Mouse (Mus musculus): Measurements from ENCODE around the gene Tmem164. TPM values are rescaled to one million over a fixed set of nuclear protein-coding genes. Genes with fewer than 3 reads are reported as not detected.
"Not testable (repeated sequence)": the region's sequence is repeated elsewhere in the genome, so short reads cannot be mapped to it uniquely, and the experiment has no call there.

The Tmem164 gene
- polyA plus RNA-seq (2015; fragmentation: Nextera tagmentation; extraction: Ambion mirVana), result 28.0 and 29.8 TPM in 2 replicates

GRCm38 (mm10) chrX:142681056-142681615, at the start of gene Tmem164:
TSS of gene Tmem164 (plus strand) at chrX:142681406.
- Histone ChIP-seq H3K9ac (peak within 1 kb of the TSS; percentile 73), H3K4me2 (peak within 1 kb of the TSS; percentile 61), H3K4me3 (peak within 1 kb of the TSS; percentile 53), H3K4me1 (peaks cover 34% of the 10 kb centered on the region), H3K27me3 (no peaks in the 10 kb centered on the region), H3K36me3 (ENCODE audit: poor library complexity, severe bottlenecking) (no peaks in the 10 kb centered on the region), H3K9me3 (replicated peaks) (no peaks in the 10 kb centered on the region), H3K27ac (peak within 1 kb of the TSS; percentile 87)
- 5% methylated on average over 4 of the region's 38 CpGs for WGBS
- ATAC-seq, result peak; percentile 87

- H3K9ac ChIP-seq; H3K36me3 ChIP-seq (ENCODE audit: poor library complexity, severe bottlenecking); ATAC-seq; H3K4me1 ChIP-seq; H3K9me3 ChIP-seq (replicated peaks); H3K27ac ChIP-seq; H3K4me3 ChIP-seq: not testable (repeated sequence)
- H3K4me2 ChIP-seq, result 0 out of 2 replicates have a peak overlapping the region, but pooled peaks have one; percentile 18
- WGBS, result 24% methylated on average over 9 of the region's 19 CpGs
- H3K27me3 ChIP-seq, result peaks cover 11% of the 10 kb centered on the region; the same call in 1 of the 2 replicates
These were observed 48.2 kb upstream of the Tmem164 start for GRCm38 (mm10) chrX:142632990-142633389.

- no peak overlapping the region for H3K4me2 ChIP-seq
- H3K4me1 ChIP-seq, result no peaks in the 10 kb centered on the region
- no peak overlapping the region for H3K4me3 ChIP-seq
- WGBS, result 83% methylated on average over 1 of the region's 1 CpGs
- H3K27ac ChIP-seq, result no peak overlapping the region
- no peak overlapping the region for H3K9ac ChIP-seq
- no peaks in the 10 kb centered on the region for H3K9me3 ChIP-seq (replicated peaks)
- H3K27me3 ChIP-seq, result no peaks in the 10 kb centered on the region
- no peaks in the 10 kb centered on the region for H3K36me3 ChIP-seq (ENCODE audit: poor library complexity, severe bottlenecking)
- no peak for ATAC-seq
These were observed 34.0 kb upstream of the Tmem164 start for GRCm38 (mm10) chrX:142647202-142647601.

- WGBS, result 64% methylated on average over 6 of the region's 6 CpGs
These were observed 31.0 kb upstream of the Tmem164 start for GRCm38 (mm10) chrX:142650117-142650764.

GRCm38 (mm10) chrX:142664704-142665422, 16.3 kb upstream of the Tmem164 start:
- no peaks in the 10 kb centered on the region for H3K9me3 ChIP-seq (replicated peaks)
- no peaks in the 10 kb centered on the region for H3K4me1 ChIP-seq
- no peak overlapping the region for H3K27ac ChIP-seq
- ATAC-seq, result no peak
- no peaks in the 10 kb centered on the region for H3K36me3 ChIP-seq (ENCODE audit: poor library complexity, severe bottlenecking)
- WGBS, result 81% methylated on average over 4 of the region's 4 CpGs
- H3K4me3 ChIP-seq, result no peak overlapping the region
- H3K27me3 ChIP-seq, result peaks cover 4% of the 10 kb centered on the region; the same call in 1 of the 2 replicates
- H3K9ac ChIP-seq, result no peak overlapping the region
- no peak overlapping the region for H3K4me2 ChIP-seq

More at GRCm38 (mm10) chrX:142650117-142650764, 31.0 kb upstream of the Tmem164 start:
- Histone ChIP-seq H3K9ac (no peak overlapping the region), H3K27me3 (0 out of 2 replicates have a peak, but pooled peaks cover 3% of the 10 kb centered on the region), H3K4me2 (no peak overlapping the region), H3K36me3 (ENCODE audit: poor library complexity, severe bottlenecking) (no peaks in the 10 kb centered on the region), H3K4me1 (no peaks in the 10 kb centered on the region), H3K27ac (no peak overlapping the region), H3K4me3 (no peak overlapping the region), H3K9me3 (replicated peaks) (no peaks in the 10 kb centered on the region)
- ATAC-seq, result no peak

- Histone ChIP-seq H3K27me3 (peaks cover 4% of the 10 kb centered on the region; the same call in 1 of the 2 replicates), H3K36me3 (ENCODE audit: poor library complexity, severe bottlenecking) (no peaks in the 10 kb centered on the region), H3K9ac (no peak overlapping the region), H3K27ac (no peak overlapping the region), H3K4me1 (no peaks in the 10 kb centered on the region), H3K4me3 (no peak overlapping the region), H3K4me2 (no peak overlapping the region), H3K9me3 (replicated peaks) (no peaks in the 10 kb centered on the region)
- no peak for ATAC-seq
These were observed 15.8 kb upstream of the Tmem164 start for GRCm38 (mm10) chrX:142665423-142665805.

- H3K36me3 ChIP-seq (ENCODE audit: poor library complexity, severe bottlenecking), result no peaks in the 10 kb centered on the region
- H3K27ac ChIP-seq, result no peak overlapping the region
- no peak for ATAC-seq
- no peak overlapping the region for H3K9ac ChIP-seq
- 81% methylated on average over 9 of the region's 9 CpGs for WGBS
- peaks cover 4% of the 10 kb centered on the region; the same call in 1 of the 2 replicates for H3K27me3 ChIP-seq
- H3K4me1 ChIP-seq, result no peaks in the 10 kb centered on the region
- H3K9me3 ChIP-seq (replicated peaks), result no peaks in the 10 kb centered on the region
- no peak overlapping the region for H3K4me2 ChIP-seq
- no peak overlapping the region for H3K4me3 ChIP-seq
These were observed 11.7 kb upstream of the Tmem164 start for GRCm38 (mm10) chrX:142669312-142670091.

GRCm38 (mm10) chrX:142670121-142670520, 11.1 kb upstream of the Tmem164 start:
- ATAC-seq, result no peak
- peaks cover 4% of the 10 kb centered on the region; the same call in 1 of the 2 replicates for H3K27me3 ChIP-seq
- no peak overlapping the region for H3K27ac ChIP-seq
- no peak overlapping the region for H3K4me2 ChIP-seq
- no peaks in the 10 kb centered on the region for H3K4me1 ChIP-seq
- 80% methylated on average over 3 of the region's 3 CpGs for WGBS
- no peak overlapping the region for H3K9ac ChIP-seq
- H3K9me3 ChIP-seq (replicated peaks), result no peaks in the 10 kb centered on the region
- H3K4me3 ChIP-seq, result no peak overlapping the region
- H3K36me3 ChIP-seq (ENCODE audit: poor library complexity, severe bottlenecking), result no peaks in the 10 kb centered on the region

GRCm38 (mm10) chrX:142671141-142671540, 10.1 kb upstream of the Tmem164 start:
- no peak for ATAC-seq
- H3K4me3 ChIP-seq, result no peak overlapping the region
- no peak overlapping the region for H3K4me2 ChIP-seq
- H3K4me1 ChIP-seq, result no peaks in the 10 kb centered on the region
- no peaks in the 10 kb centered on the region for H3K36me3 ChIP-seq (ENCODE audit: poor library complexity, severe bottlenecking)
- H3K9me3 ChIP-seq (replicated peaks), result no peaks in the 10 kb centered on the region
- peaks cover 4% of the 10 kb centered on the region; the same call in 1 of the 2 replicates for H3K27me3 ChIP-seq
- no peak overlapping the region for H3K27ac ChIP-seq
- 93% methylated on average over 1 of the region's 1 CpGs for WGBS
- H3K9ac ChIP-seq, result no peak overlapping the region

- Histone ChIP-seq H3K4me2 (no peak overlapping the region), H3K27me3 (peaks cover 4% of the 10 kb centered on the region; the same call in 1 of the 2 replicates), H3K36me3 (ENCODE audit: poor library complexity, severe bottlenecking) (no peaks in the 10 kb centered on the region), H3K4me3 (no peak overlapping the region), H3K4me1 (no peaks in the 10 kb centered on the region), H3K9me3 (replicated peaks) (no peaks in the 10 kb centered on the region), H3K9ac (no peak overlapping the region), H3K27ac (no peak overlapping the region)
- no peak for ATAC-seq
- WGBS, result 95% methylated on average over 1 of the region's 1 CpGs
These were observed 8.5 kb upstream of the Tmem164 start for GRCm38 (mm10) chrX:142672701-142673100.

GRCm38 (mm10) chrX:142677193-142677592, 4.0 kb upstream of the Tmem164 start:
- Histone ChIP-seq H3K27me3 (no peaks in the 10 kb centered on the region), H3K4me3 (no peak overlapping the region), H3K27ac (no peak overlapping the region), H3K4me1 (peaks cover under 1% of the 10 kb centered on the region; the same call in 1 of the 2 replicates), H3K36me3 (ENCODE audit: poor library complexity, severe bottlenecking) (no peaks in the 10 kb centered on the region), H3K9me3 (replicated peaks) (no peaks in the 10 kb centered on the region), H3K4me2 (no peak overlapping the region), H3K9ac (no peak overlapping the region)
- WGBS, result 51% methylated on average over 2 of the region's 3 CpGs
- ATAC-seq, result no peak
